Mouse (Mus musculus) thymus, adult 2 months (tissue): Measurements from ENCODE around the gene Ooep.

Source experiments
- CTCF ChIP-seq: fragments of 200-500 bp; IDR thresholded peaks from 2 replicates; pipeline ENCODE4 v1.5.1; 2012; ENCODE audit warnings: mild to moderate bottlenecking, control low read depth, low read length, moderate library complexity, borderline replicate concordance; ENCODE audit not compliant: control insufficient read depth, poor library complexity, insufficient read depth; ENCODE audit errors: extremely low read depth
- POLR2A ChIP-seq: fragments of 200-500 bp; IDR thresholded peaks from 2 replicates; pipeline ENCODE4 v1.6.1; 2012; ENCODE audit warnings: mild to moderate bottlenecking, low read length, control low read depth, moderate library complexity; ENCODE audit not compliant: control insufficient read depth, poor library complexity, insufficient read depth; ENCODE audit errors: extremely low read depth

DNA sequence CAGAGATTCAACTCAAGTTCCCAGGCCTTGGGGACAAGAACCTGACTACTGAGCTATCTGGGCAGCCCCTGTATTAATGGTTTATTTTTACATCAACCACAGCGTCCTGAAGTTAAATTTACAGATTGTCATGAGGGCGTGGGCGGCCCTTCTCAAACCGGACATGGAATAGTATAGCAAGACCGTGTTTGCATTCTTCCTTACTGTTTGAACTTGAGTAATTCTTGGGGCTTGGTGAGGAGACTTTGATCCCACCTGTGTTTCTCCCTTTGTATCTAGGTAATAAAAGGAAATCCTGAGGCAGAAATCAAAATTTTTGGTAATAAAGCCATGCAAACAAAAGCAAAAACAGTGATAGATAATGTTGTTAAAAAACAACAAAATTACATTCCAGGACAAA is 22.0 kb upstream of the Ooep start:
- TF ChIP-seq POLR2A (no peak), CTCF (no peak)
